Mouse (Mus musculus) olfactory bulb, adult 2 months (tissue): ENCODE results near the gene Prr22. TPM values are rescaled to one million over a fixed set of nuclear protein-coding genes. Genes with fewer than 3 reads are reported as not detected.

Experiments
- H3K27ac ChIP-seq: fragments of 200-500 bp; 2 replicates; pipeline ENCODE4 v1.5.1; 2012; ENCODE audit warnings: low read depth, low read length; ENCODE audit not compliant: insufficient read depth
- H3K4me1 ChIP-seq: fragments of 200-500 bp; 2 replicates; pipeline ENCODE4 v1.6.1; 2012; ENCODE audit warnings: low read length; ENCODE audit not compliant: control insufficient read depth, insufficient read depth
- H3K4me3 ChIP-seq: fragments of 200-500 bp; 2 replicates; pipeline ENCODE4 v1.5.1; 2012; ENCODE audit warnings: mild to moderate bottlenecking, low read depth, low read length, moderate library complexity; ENCODE audit not compliant: insufficient read depth
- CTCF ChIP-seq: fragments of 200-500 bp; IDR thresholded peaks from 2 replicates; pipeline ENCODE4 v1.5.1; 2012; ENCODE audit warnings: low read depth, mild to moderate bottlenecking, low read length, moderate library complexity; ENCODE audit not compliant: insufficient read depth
- POLR2A ChIP-seq: fragments of 200-500 bp; IDR thresholded peaks from 2 replicates; pipeline ENCODE4 v1.6.1; 2012; ENCODE audit warnings: mild to moderate bottlenecking, low read depth, low read length, moderate library complexity; ENCODE audit not compliant: insufficient read depth
- WGBS: fragments of 180-500 bp; shearing (Covaris S2); methylation state at CpG from one replicate; pipeline ENCODE4 v1.1.7; 2018; 5-methylcytosine and 5-hydroxymethylcytosine counted together
- polyA plus RNA-seq: library from polyadenylated mRNA; stranded (reverse); fragments of >200 nt; gene quantifications from 2 replicates; pipeline ENCODE4 v1.2.4, GENCODE M21; 2012; ENCODE audit warnings: low replicate concordance; ENCODE audit not compliant: missing spikeins, insufficient read depth, insufficient read length

Prr22 gene
- polyA plus RNA-seq, 1 experiment, result not detected

- no peak overlapping the region for H3K4me3 ChIP-seq
- peaks cover 44% of the 10 kb centered on the region for H3K4me1 ChIP-seq
- TF ChIP-seq CTCF (no peak), POLR2A (no peak)
- no peak overlapping the region for H3K27ac ChIP-seq
- 42% methylated on average over 11 of the region's 11 CpGs for WGBS
Measured at GRCm38 (mm10) chr17:56818067-56818636, 48.1 kb downstream of the Prr22 start.

- TF ChIP-seq POLR2A (no peak), CTCF (no peak)
- H3K4me3 ChIP-seq, result no peak overlapping the region
- 56% methylated on average over 6 of the region's 6 CpGs for WGBS
- peaks cover 38% of the 10 kb centered on the region for H3K4me1 ChIP-seq
- H3K27ac ChIP-seq, result no peak overlapping the region
Measured at GRCm38 (mm10) chr17:56819032-56819545, 49.0 kb downstream of the Prr22 start.

- no peak overlapping the region for H3K4me3 ChIP-seq
- TF ChIP-seq CTCF (no peak), POLR2A (no peak)
- peaks cover 33% of the 10 kb centered on the region for H3K4me1 ChIP-seq
- 35% methylated on average over 8 of the region's 8 CpGs for WGBS
- peak overlapping the region; percentile 53 for H3K27ac ChIP-seq
Measured at GRCm38 (mm10) chr17:56819694-56820111, 49.7 kb downstream of the Prr22 start.

Other genes starting within 250 kb of the Prr22 start
- not detected in 2 replicates for gene Gm20219, start 215.9 kb upstream of the Prr22 start, polyA plus RNA-seq
- 339 TPM in 1 of 2 replicates, not detected in the other for gene Safb2, start 185.7 kb upstream of the Prr22 start, polyA plus RNA-seq
- gene Safb, start 185.4 kb upstream of the Prr22 start, polyA plus RNA-seq, result 696 TPM in 1 of 2 replicates, not detected in the other
- not detected in 2 replicates for gene 2410015M20Rik, start 160.5 kb upstream of the Prr22 start, polyA plus RNA-seq
- gene Rpl36, start 156.8 kb upstream of the Prr22 start, polyA plus RNA-seq, result not detected in 2 replicates
- not detected in 2 replicates for gene Lonp1, start 143.4 kb upstream of the Prr22 start, polyA plus RNA-seq
- gene Catsperd, start 142.1 kb upstream of the Prr22 start, polyA plus RNA-seq, result not detected in 2 replicates
- not detected in 2 replicates for gene Ranbp3, start 97.0 kb upstream of the Prr22 start, polyA plus RNA-seq
- gene Ndufa11, start 52.5 kb upstream of the Prr22 start, polyA plus RNA-seq, result not detected in 2 replicates
- gene Vmac, start 52.2 kb upstream of the Prr22 start, polyA plus RNA-seq, result not detected in 2 replicates
- gene Nrtn, start 12.7 kb upstream of the Prr22 start, polyA plus RNA-seq, result not detected in 2 replicates
- gene Dus3l, start 5.5 kb upstream of the Prr22 start, polyA plus RNA-seq, result not detected in 2 replicates
- not detected in 2 replicates for gene Rfx2, start 60.8 kb downstream of the Prr22 start, polyA plus RNA-seq
- not detected in 2 replicates for gene Acsbg2, start 104.2 kb downstream of the Prr22 start, polyA plus RNA-seq
- not detected in 2 replicates for gene 1700061G19Rik, start 105.2 kb downstream of the Prr22 start, polyA plus RNA-seq
- gene Mllt1, start 165.2 kb downstream of the Prr22 start, polyA plus RNA-seq, result not detected in 2 replicates
- gene Acer1, start 211.9 kb downstream of the Prr22 start, polyA plus RNA-seq, result not detected in 2 replicates
- gene Clpp, start 220.1 kb downstream of the Prr22 start, polyA plus RNA-seq, result not detected in 2 replicates
- not detected in 2 replicates for gene Alkbh7, start 227.1 kb downstream of the Prr22 start, polyA plus RNA-seq
- gene Pspn, start 229.8 kb downstream of the Prr22 start, polyA plus RNA-seq, result not detected in 2 replicates
- gene Gtf2f1, start 241.0 kb downstream of the Prr22 start, polyA plus RNA-seq, result not detected in 2 replicates
- not detected in 2 replicates for gene Gm17949, start 241.2 kb downstream of the Prr22 start, polyA plus RNA-seq